Mouse (Mus musculus) layer of hippocampus, adult 8-10 months (tissue): ENCODE measurements at regions not wholly inside any gene's neighbourhood (a gene's known extent, or its start where the extent isn't known, plus 50 kb on each side); places are given as distances from the start of the nearest gene placed in this dataset.
A peak's percentile ranks its signal among the peaks of the same experiment; 100 is the strongest.

Experiments
- DNase-seq, 2 experiments: peaks; one replicate each; pipeline ENCODE4 v3.0.0; 2022; ENCODE audit warnings: low spot score in 2 of 2

GRCm38 (mm10) chrX:145848937-145849783 is 344.2 kb upstream of the Amot start:
- peak; percentile 21 to 36 for DNase-seq

- no peak for DNase-seq
These were observed 328.1 kb upstream of the Amot start for GRCm38 (mm10) chrX:145833106-145833505.

GRCm38 (mm10) chrX:145812995-145813394 is 308.0 kb upstream of the Amot start:
- no peak for DNase-seq
